Mouse (Mus musculus) lung, embryonic 16.5 days (tissue): Measurements from ENCODE around the gene Itfg2. TPM values are rescaled to one million over a fixed set of nuclear protein-coding genes. Genes with fewer than 3 reads are reported as not detected.

Experiments used
- ATAC-seq: fragments of 200-750 bp; cut with Nextera tagmentation; 2 replicates; pipeline ENCODE4 v1.8.0; 2017; ENCODE audit warnings: low read depth, mild to moderate bottlenecking, moderate library complexity
- H3K27ac ChIP-seq: fragments of 300-500 bp; sonication (generic); 2 replicates; pipeline ENCODE4 v1.5.1; 2014; ENCODE audit warnings: mild to moderate bottlenecking, control low read depth, low read length
- H3K27me3 ChIP-seq: fragments of 300-500 bp; sonication (generic); 2 replicates; pipeline ENCODE4 v1.6.1; 2014; ENCODE audit warnings: low read depth, low read length, mixed read lengths; ENCODE audit not compliant: control insufficient read depth, insufficient read depth
- H3K36me3 ChIP-seq: fragments of 300-500 bp; sonication (generic); 2 replicates; pipeline ENCODE4 v1.6.1; 2014; ENCODE audit warnings: low read length; ENCODE audit not compliant: control insufficient read depth, insufficient read depth
- H3K4me1 ChIP-seq: fragments of 300-500 bp; sonication (generic); replicated peaks from 2 replicates; pipeline ENCODE4 v1.6.1; 2014; ENCODE audit warnings: low read length, mixed read lengths; ENCODE audit not compliant: control insufficient read depth, insufficient read depth
- H3K4me2 ChIP-seq: fragments of 300-500 bp; sonication (generic); 2 replicates; pipeline ENCODE4 v1.6.1; 2014; ENCODE audit warnings: low read depth, low read length, control low read depth
- H3K4me3 ChIP-seq: fragments of 300-500 bp; sonication (generic); 2 replicates; pipeline ENCODE4 v1.5.1; 2014; ENCODE audit warnings: mild to moderate bottlenecking, low read length, control low read depth
- H3K9ac ChIP-seq: fragments of 300-500 bp; sonication (generic); 2 replicates; pipeline ENCODE4 v1.6.1; 2014; ENCODE audit warnings: low read length, control low read depth
- H3K9me3 ChIP-seq: fragments of 300-500 bp; sonication (generic); 2 replicates; pipeline ENCODE4 v1.6.1; 2016; ENCODE audit warnings: low read length; ENCODE audit not compliant: control insufficient read depth
- WGBS: fragments of 180-500 bp; shearing (Covaris S2); extraction: QIAGEN DNeasy Blood & Tissue Kit; methylation state at CpG from one replicate; pipeline ENCODE4 v1.1.7; 2014; 5-methylcytosine and 5-hydroxymethylcytosine counted together
- polyA plus RNA-seq: library from polyadenylated mRNA; unstranded; fragments of >200 nt; fragmentation: Nextera tagmentation; extraction: Ambion mirVana; gene quantifications from 2 replicates; pipeline ENCODE4 v1.2.1, GENCODE M21; 2015

Gene Itfg2
- polyA plus RNA-seq, 1 experiment from 2014 or later = 32.2 TPM

GRCm38 (mm10) chr6:128460321-128460720 is 35.6 kb upstream of the Itfg2 start:
- no peak overlapping the region for H3K4me3 ChIP-seq
- peaks cover 4% of the 10 kb centered on the region; the same call in 1 of the 2 replicates for H3K4me1 ChIP-seq
- H3K4me2 ChIP-seq = no peak overlapping the region
- no peak overlapping the region for H3K27ac ChIP-seq
- H3K9me3 ChIP-seq = no peaks in the 10 kb centered on the region
- no peaks in the 10 kb centered on the region for H3K36me3 ChIP-seq
- WGBS = 43% methylated on average over 2 of the region's 2 CpGs
- no peak for ATAC-seq
- H3K27me3 ChIP-seq = no peaks in the 10 kb centered on the region
- no peak overlapping the region for H3K9ac ChIP-seq

DNA sequence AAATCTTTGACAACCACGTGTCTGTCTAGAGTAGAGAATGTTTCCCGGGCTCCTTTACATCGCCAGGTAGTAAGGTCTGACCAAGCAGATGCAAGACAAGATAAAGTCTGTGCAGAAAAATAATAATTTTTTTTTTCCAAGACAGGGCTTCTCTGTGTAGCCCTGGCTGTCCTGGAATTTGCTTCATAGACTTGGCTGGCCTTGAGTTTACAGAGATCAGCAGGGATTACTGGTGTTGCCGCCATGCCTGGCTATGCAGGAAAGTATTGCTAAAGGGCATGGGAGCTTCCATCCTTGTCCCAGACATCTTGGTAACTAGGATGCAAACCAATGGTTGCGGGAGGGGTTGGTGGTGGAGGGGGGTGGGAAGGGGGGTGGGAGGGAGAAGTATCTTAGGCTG is 32.5 kb upstream of the Itfg2 start:
- no peak overlapping the region for H3K4me2 ChIP-seq
- H3K9me3 ChIP-seq = no peaks in the 10 kb centered on the region
- no peak overlapping the region for H3K27ac ChIP-seq
- H3K4me3 ChIP-seq = no peak overlapping the region
- ATAC-seq = no peak
- 79% methylated on average over 5 of the region's 5 CpGs for WGBS
- H3K9ac ChIP-seq = no peak overlapping the region
- no peaks in the 10 kb centered on the region for H3K36me3 ChIP-seq
- H3K27me3 ChIP-seq = no peaks in the 10 kb centered on the region
- H3K4me1 ChIP-seq = peaks cover 4% of the 10 kb centered on the region; the same call in 1 of the 2 replicates

GRCm38 (mm10) chr6:128455835-128456605 is 31.3 kb upstream of the Itfg2 start:
- no peak for ATAC-seq
- WGBS = 42% methylated on average over 12 of the region's 12 CpGs

DNA sequence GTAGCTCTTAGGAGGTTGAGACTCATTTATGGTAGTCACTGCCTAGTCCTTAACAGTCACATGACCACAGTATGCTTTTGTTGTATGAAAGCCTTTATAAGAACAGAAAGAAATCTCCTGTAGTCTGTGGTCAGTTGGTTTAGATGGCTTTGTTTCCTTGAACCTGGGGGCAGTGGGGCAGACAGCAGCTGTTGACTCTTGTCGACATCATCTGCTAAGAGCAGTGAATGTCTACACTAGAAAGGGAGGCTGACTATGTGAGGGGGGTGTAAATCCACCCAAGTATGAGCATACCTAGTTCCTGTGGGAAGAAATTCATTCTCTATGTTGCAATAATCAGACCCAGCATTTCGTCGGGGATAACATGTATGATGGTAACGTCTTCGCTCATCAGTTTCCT is 22.3 kb upstream of the Itfg2 start:
- no peaks in the 10 kb centered on the region for H3K36me3 ChIP-seq
- WGBS = 95% methylated on average over 5 of the region's 5 CpGs
- H3K9ac ChIP-seq = no peak overlapping the region
- no peak for ATAC-seq
- H3K4me3 ChIP-seq = no peak overlapping the region
- no peaks in the 10 kb centered on the region for H3K4me1 ChIP-seq
- no peak overlapping the region for H3K27ac ChIP-seq
- H3K4me2 ChIP-seq = no peak overlapping the region
- no peaks in the 10 kb centered on the region for H3K27me3 ChIP-seq
- H3K9me3 ChIP-seq = no peaks in the 10 kb centered on the region

More at GRCm38 (mm10) chr6:128455835-128456605, 31.3 kb upstream of the Itfg2 start:
- Histone ChIP-seq H3K4me3 (no peak overlapping the region), H3K27ac (no peak overlapping the region), H3K9me3 (no peaks in the 10 kb centered on the region), H3K4me2 (no peak overlapping the region), H3K4me1 (peaks cover 4% of the 10 kb centered on the region; the same call in 1 of the 2 replicates), H3K27me3 (no peaks in the 10 kb centered on the region), H3K9ac (no peak overlapping the region), H3K36me3 (no peaks in the 10 kb centered on the region)

GRCm38 (mm10) chr6:128445761-128446535 is 21.2 kb upstream of the Itfg2 start:
- H3K4me2 ChIP-seq = peak overlapping the region; percentile 46
- no peaks in the 10 kb centered on the region for H3K4me1 ChIP-seq
- H3K27ac ChIP-seq = no peak overlapping the region
- ATAC-seq = peak; percentile 65
- peak overlapping the region; percentile 53 for H3K9ac ChIP-seq
- H3K36me3 ChIP-seq = no peaks in the 10 kb centered on the region
- peak overlapping the region; percentile 3; the same call in 1 of the 2 replicates for H3K4me3 ChIP-seq
- no peaks in the 10 kb centered on the region for H3K27me3 ChIP-seq
- no peaks in the 10 kb centered on the region for H3K9me3 ChIP-seq
- WGBS = 24% methylated on average over 14 of the region's 14 CpGs

- no peaks in the 10 kb centered on the region for H3K27me3 ChIP-seq
- H3K27ac ChIP-seq = no peak overlapping the region
- H3K4me1 ChIP-seq = peaks cover 20% of the 10 kb centered on the region
- H3K9ac ChIP-seq = no peak overlapping the region
- no peak overlapping the region for H3K4me3 ChIP-seq
- H3K36me3 ChIP-seq = peaks cover 6% of the 10 kb centered on the region
- H3K4me2 ChIP-seq = no peak overlapping the region
- no peaks in the 10 kb centered on the region for H3K9me3 ChIP-seq
- 83% methylated on average over 2 of the region's 2 CpGs for WGBS
- ATAC-seq = no peak
Measured at GRCm38 (mm10) chr6:128440238-128440637, 15.5 kb upstream of the Itfg2 start.

DNA sequence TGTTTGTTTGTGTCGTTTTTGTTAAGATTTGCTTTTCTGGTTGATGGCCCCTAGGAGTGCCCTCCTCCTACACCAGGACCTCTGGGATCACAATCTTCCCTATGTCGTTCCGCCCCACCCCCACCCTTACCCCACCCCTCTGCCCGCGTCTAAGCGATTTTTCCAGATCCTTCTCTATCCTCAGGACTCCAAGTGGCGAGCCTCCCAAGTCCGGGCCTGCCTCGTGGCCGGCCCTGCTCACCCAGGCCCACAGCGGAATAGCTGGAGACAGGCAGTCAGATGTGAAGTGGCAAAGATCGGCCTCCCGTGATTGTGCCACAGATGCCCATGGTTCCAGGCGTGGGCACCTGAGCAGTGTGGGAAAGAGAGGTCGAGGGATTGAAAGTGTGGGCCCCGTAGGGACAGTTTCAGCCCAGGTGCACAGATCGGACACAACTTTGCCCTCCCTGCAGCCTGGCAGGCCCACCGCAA is 14.2 kb upstream of the Itfg2 start:
- peak overlapping the region; percentile 99 for H3K4me3 ChIP-seq
- ATAC-seq = peak; percentile 56

GRCm38 (mm10) chr6:128438317-128438870 is 13.7 kb upstream of the Itfg2 start, which contains the start of gene Fkbp4:
Fkbp4 (minus strand) TSS chr6:128438677.
- H3K9me3 ChIP-seq = no peaks in the 10 kb centered on the region
- H3K4me2 ChIP-seq = peak within 1 kb of the TSS; percentile 90
- peaks cover 23% of the 10 kb centered on the region for H3K36me3 ChIP-seq
- no peaks in the 10 kb centered on the region for H3K27me3 ChIP-seq
- under 1% methylated on average over 55 of the region's 67 CpGs for WGBS
- peaks cover 23% of the 10 kb centered on the region for H3K4me1 ChIP-seq
- ATAC-seq = peak; percentile 97
- peak within 1 kb of the TSS; percentile 91 for H3K9ac ChIP-seq
- peak within 1 kb of the TSS; percentile 98 for H3K27ac ChIP-seq
- peak within 1 kb of the TSS; percentile 99 for H3K4me3 ChIP-seq

More for the DNA sequence above, 14.2 kb upstream of the Itfg2 start:
- 15% methylated on average over 17 of the region's 18 CpGs for WGBS
- Histone ChIP-seq H3K4me1 (peaks cover 23% of the 10 kb centered on the region), H3K36me3 (peaks cover 18% of the 10 kb centered on the region), H3K9me3 (no peaks in the 10 kb centered on the region), H3K27ac (peak overlapping the region; percentile 95), H3K9ac (peak overlapping the region; percentile 91), H3K4me2 (peak overlapping the region; percentile 90), H3K27me3 (no peaks in the 10 kb centered on the region)
